Mouse (Mus musculus) heart, postnatal 0 days (tissue): ENCODE data around the gene Kcnma1. TPM values are rescaled to one million over a fixed set of nuclear protein-coding genes. Genes with fewer than 3 reads are reported as not detected.

Experiments used
- ATAC-seq: fragments of 200-750 bp; cut with Nextera tagmentation; 2 replicates; pipeline ENCODE4 v1.8.0; 2017; ENCODE audit warnings: low read depth, moderate number of reproducible peaks, moderate library complexity; ENCODE audit not compliant: insufficient read depth
- DNase-seq: peaks from one replicate; pipeline ENCODE4 v3.0.0-alpha.2; 2016; ENCODE audit warnings: low spot score
- H3K27ac ChIP-seq: fragments of 300-500 bp; sonication (generic); 2 replicates; pipeline ENCODE4 v1.5.1; 2014; ENCODE audit warnings: low read depth, mild to moderate bottlenecking
- H3K27me3 ChIP-seq: fragments of 300-500 bp; sonication (generic); 2 replicates; pipeline ENCODE4 v1.6.1; 2014; ENCODE audit warnings: low read length, mixed read lengths; ENCODE audit not compliant: control insufficient read depth, insufficient read depth
- H3K36me3 ChIP-seq: fragments of 300-500 bp; sonication (generic); replicated peaks from 2 replicates; pipeline ENCODE4 v1.6.1; 2014; ENCODE audit warnings: low read length, mixed read lengths; ENCODE audit not compliant: control insufficient read depth, insufficient read depth
- H3K4me1 ChIP-seq: fragments of 300-500 bp; sonication (generic); 2 replicates; pipeline ENCODE4 v1.6.1; 2014; ENCODE audit warnings: antibody characterized with exemption; ENCODE audit not compliant: control insufficient read depth, insufficient read depth
- H3K4me2 ChIP-seq: fragments of 300-500 bp; sonication (generic); 2 replicates; pipeline ENCODE4 v1.6.1; 2014; ENCODE audit warnings: low read depth, mild to moderate bottlenecking, low read length, moderate library complexity
- H3K4me3 ChIP-seq: fragments of 300-500 bp; sonication (generic); 2 replicates; pipeline ENCODE4 v1.5.1; 2014; ENCODE audit warnings: low read depth, low read length
- H3K9ac ChIP-seq: fragments of 300-500 bp; sonication (generic); replicated peaks from 2 replicates; pipeline ENCODE4 v1.6.1; 2014; ENCODE audit warnings: low read depth, low read length, mixed read lengths
- H3K9me3 ChIP-seq: fragments of 300-500 bp; sonication (generic); replicated peaks from 2 replicates; pipeline ENCODE4 v1.6.1; 2016; ENCODE audit warnings: low read length; ENCODE audit not compliant: control insufficient read depth
- CTCF ChIP-seq: IDR thresholded peaks from 2 replicates; pipeline ENCODE4 v1.5.1; 2016; ENCODE audit warnings: antibody characterized with exemption, control low read depth, low read depth
- EP300 ChIP-seq: IDR thresholded peaks from 2 replicates; pipeline ENCODE4 v1.6.1; 2016; ENCODE audit warnings: antibody characterized with exemption, low read depth
- WGBS: fragments of 180-500 bp; shearing (Covaris S2); extraction: QIAGEN DNeasy Blood & Tissue Kit; methylation state at CpG from one replicate; pipeline ENCODE4 v1.1.7; 2014; 5-methylcytosine and 5-hydroxymethylcytosine counted together
- polyA plus RNA-seq: library from polyadenylated mRNA; unstranded; fragments of >200 nt; fragmentation: Nextera tagmentation; extraction: Ambion mirVana; gene quantifications from 2 replicates; pipeline ENCODE4 v1.2.1, GENCODE M21; 2015
- total RNA-seq: library from RNA; depleted of rRNA; stranded (reverse); fragments of >200 nt; gene quantifications from 2 replicates; pipeline ENCODE4 v1.2.3, GENCODE M21; 2014; ENCODE audit warnings: low replicate concordance

Kcnma1 gene
- total and polyA plus RNA-seq, 2 experiments from 2014 or later, result 0.10 to 1.3 TPM

GRCm38 (mm10) chr14:23705647-23706046, 308.6 kb downstream of the Kcnma1 start:
- ATAC-seq (no peak), DNase-seq (no peak)
- Histone ChIP-seq H3K4me3 (no peak overlapping the region), H3K4me2 (no peak overlapping the region), H3K9me3 (no peaks in the 10 kb centered on the region), H3K27ac (no peak overlapping the region), H3K9ac (no peak overlapping the region), H3K4me1 (no peaks in the 10 kb centered on the region), H3K36me3 (no peaks in the 10 kb centered on the region), H3K27me3 (peaks cover 94% of the 10 kb centered on the region)
- WGBS, result 55% methylated on average over 3 of the region's 3 CpGs
- no peak for TF ChIP-seq CTCF
- no peak for TF ChIP-seq EP300

- DNase-seq (no peak), ATAC-seq (no peak)
- Histone ChIP-seq H3K4me3 (no peak overlapping the region), H3K4me1 (no peaks in the 10 kb centered on the region), H3K4me2 (no peak overlapping the region), H3K27ac (no peak overlapping the region), H3K27me3 (peaks cover 94% of the 10 kb centered on the region), H3K9me3 (no peaks in the 10 kb centered on the region), H3K36me3 (no peaks in the 10 kb centered on the region), H3K9ac (no peak overlapping the region)
- TF ChIP-seq CTCF (no peak), EP300 (no peak)
Measured at GRCm38 (mm10) chr14:23704303-23704702, 310.0 kb downstream of the Kcnma1 start.

GRCm38 (mm10) chr14:23696341-23696740, 317.9 kb downstream of the Kcnma1 start:
- Histone ChIP-seq H3K9me3 (no peaks in the 10 kb centered on the region), H3K9ac (no peak overlapping the region), H3K4me1 (no peaks in the 10 kb centered on the region), H3K27ac (no peak overlapping the region), H3K27me3 (peaks cover 98% of the 10 kb centered on the region), H3K4me3 (no peak overlapping the region), H3K36me3 (no peaks in the 10 kb centered on the region), H3K4me2 (no peak overlapping the region)
- TF ChIP-seq CTCF, result no peak
- no peak for TF ChIP-seq EP300
- DNase-seq (no peak), ATAC-seq (no peak)
- 66% methylated on average over 3 of the region's 3 CpGs for WGBS

- Histone ChIP-seq H3K4me3 (no peak overlapping the region), H3K4me2 (no peak overlapping the region), H3K9me3 (no peaks in the 10 kb centered on the region), H3K36me3 (no peaks in the 10 kb centered on the region), H3K27me3 (peaks cover 99% of the 10 kb centered on the region), H3K4me1 (no peaks in the 10 kb centered on the region), H3K27ac (no peak overlapping the region), H3K9ac (no peak overlapping the region)
- WGBS, result 50% methylated on average over 5 of the region's 5 CpGs
- TF ChIP-seq EP300 (no peak), CTCF (no peak)
- ATAC-seq (no peak), DNase-seq (no peak)
Measured at GRCm38 (mm10) chr14:23689681-23690080, 324.6 kb downstream of the Kcnma1 start.

- Histone ChIP-seq H3K27ac (no peak overlapping the region), H3K27me3 (peaks cover 99% of the 10 kb centered on the region), H3K36me3 (no peaks in the 10 kb centered on the region), H3K4me3 (no peak overlapping the region), H3K4me1 (peaks cover under 1% of the 10 kb centered on the region; the same call in 1 of the 2 replicates), H3K4me2 (no peak overlapping the region), H3K9ac (no peak overlapping the region), H3K9me3 (no peaks in the 10 kb centered on the region)
- ATAC-seq (no peak), DNase-seq (no peak)
- WGBS, result 48% methylated on average over 3 of the region's 3 CpGs
- no peak for TF ChIP-seq CTCF
- no peak for TF ChIP-seq EP300
Measured at GRCm38 (mm10) chr14:23688513-23688912, 325.8 kb downstream of the Kcnma1 start.

GRCm38 (mm10) chr14:23684463-23685066, 329.7 kb downstream of the Kcnma1 start:
- H3K9ac ChIP-seq, result no peak overlapping the region
- ATAC-seq, result no peak
- no peak overlapping the region for H3K4me3 ChIP-seq
- peaks cover 87% of the 10 kb centered on the region for H3K27me3 ChIP-seq
- 29% methylated on average over 3 of the region's 3 CpGs for WGBS
- DNase-seq, result no peak
- no peaks in the 10 kb centered on the region for H3K36me3 ChIP-seq
- no peak for TF ChIP-seq EP300
- peak; percentile 22; the same call in 1 of the 2 replicates for TF ChIP-seq CTCF
- no peak overlapping the region for H3K27ac ChIP-seq
- H3K4me2 ChIP-seq, result no peak overlapping the region
- peaks cover 7% of the 10 kb centered on the region; the same call in 1 of the 2 replicates for H3K4me1 ChIP-seq
- H3K9me3 ChIP-seq, result no peaks in the 10 kb centered on the region
